Mouse (Mus musculus) neutrophil, adult 5-6 weeks (primary cell): ENCODE measurements at regions not wholly inside any gene's neighbourhood (a gene's known extent, or its start where the extent isn't known, plus 50 kb on each side); places are given as distances from the start of the nearest gene placed in this dataset.

Experiments used
- ATAC-seq: fragments of 151-379, 151-347 bp; 2 replicates; pipeline ENCODE4 v1.8.0; 2017; ENCODE audit warnings: mild to moderate bottlenecking, moderate TSS enrichment; ENCODE audit not compliant: insufficient number of reproducible peaks, poor library complexity, low FRiP score, severe bottlenecking; ENCODE audit errors: extremely low read depth

DNA sequence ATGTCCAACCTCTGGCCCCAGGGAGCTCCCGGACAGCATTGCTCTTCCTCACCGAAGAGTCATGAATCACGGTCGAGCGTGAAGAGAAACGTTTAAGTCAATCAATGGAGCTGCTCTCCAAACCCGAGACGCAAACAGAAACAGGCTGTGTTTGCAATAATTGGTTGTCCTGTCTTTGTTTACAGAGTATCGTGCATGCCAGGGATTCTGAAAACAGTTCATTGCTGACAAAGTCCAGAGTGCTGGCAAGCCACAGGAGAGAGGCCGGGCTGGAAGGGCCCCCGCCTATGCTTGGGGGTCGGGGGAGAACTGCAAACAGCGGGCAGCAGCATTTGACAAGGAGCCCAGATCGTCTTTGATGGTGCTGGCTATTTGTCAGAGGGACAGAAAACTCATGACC lies 292.4 kb upstream of the Rpl38 start:
- ATAC-seq: no peak

DNA sequence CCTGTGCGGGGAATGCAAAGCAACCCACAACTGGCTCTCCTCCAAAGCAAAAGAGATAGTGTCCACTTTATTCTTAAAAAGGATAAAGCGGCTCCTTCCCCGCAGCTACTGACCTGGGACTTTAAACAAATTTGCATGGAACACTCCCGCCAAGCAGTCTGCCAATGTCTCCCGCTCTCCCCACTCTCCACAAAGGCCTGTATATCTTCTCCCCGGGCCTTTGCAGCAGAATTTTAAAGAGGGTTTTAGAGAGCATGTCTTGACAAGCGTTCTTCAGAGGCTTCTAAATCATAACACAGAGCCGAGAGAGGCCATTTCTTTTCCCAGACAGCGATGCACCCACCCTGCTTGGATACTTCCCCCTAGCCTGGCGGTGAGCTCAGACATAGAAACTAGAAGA lies 297.6 kb upstream of the Rpl38 start:
- ATAC-seq: no peak

DNA sequence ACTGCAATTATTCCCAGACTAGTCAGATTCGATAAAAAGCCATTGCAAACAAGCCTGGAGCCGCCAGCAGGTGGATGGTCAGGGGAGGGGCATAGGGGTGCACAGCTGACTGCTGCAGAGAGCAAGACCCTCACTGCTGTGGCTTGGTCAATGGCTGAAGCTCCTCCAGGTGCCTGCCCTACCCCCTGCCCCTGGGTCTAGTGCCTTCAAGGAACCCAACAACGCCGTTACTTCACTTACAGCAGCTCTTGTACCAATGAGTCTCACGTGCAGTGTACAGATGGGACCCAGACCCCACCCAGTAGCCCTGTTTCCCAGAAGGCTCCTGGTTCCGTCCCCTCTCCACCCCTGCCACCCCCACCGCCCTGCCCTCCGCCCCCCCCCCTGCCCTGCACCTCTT lies 300.5 kb upstream of the Rpl38 start:
- no peak for ATAC-seq

DNA sequence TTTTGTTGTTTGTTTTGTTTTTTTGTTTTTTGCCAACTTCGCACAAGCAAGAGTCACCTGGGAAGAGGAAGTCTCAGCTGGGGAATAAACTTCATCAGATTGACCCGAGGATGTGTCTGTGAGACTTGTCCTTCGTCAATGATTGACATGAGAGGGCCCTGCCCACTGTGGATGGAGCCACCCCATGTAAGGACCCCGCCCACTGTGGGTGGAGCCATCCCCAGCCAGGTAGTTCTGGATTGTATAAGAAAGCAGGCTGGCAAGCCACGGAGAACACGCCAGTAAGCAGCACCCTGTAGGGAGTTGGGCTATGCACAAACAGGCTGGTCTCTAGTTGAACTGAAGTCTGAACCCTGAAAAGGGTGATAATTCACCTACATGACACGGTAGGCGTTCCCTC lies 294.1 kb upstream of the Sdk2 start:
- no peak for ATAC-seq

DNA sequence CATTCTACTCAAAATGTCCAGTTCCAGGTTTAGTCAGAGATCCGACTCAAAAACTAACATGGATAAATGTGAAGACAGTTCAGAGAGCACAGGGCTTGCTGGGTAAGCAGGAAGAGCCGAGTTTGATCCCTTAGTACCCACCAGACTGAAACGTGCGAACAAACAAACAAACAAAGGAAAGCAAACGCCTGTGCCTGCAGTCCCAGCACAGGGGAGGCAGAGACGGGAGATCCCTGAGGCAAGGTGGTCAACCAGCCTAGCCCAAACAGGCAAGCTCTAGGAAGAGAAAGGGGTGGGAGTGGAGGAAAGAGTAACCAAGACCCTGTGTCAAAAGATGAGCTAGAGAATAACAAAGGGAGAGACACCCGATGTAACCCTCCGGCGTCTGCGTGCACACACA lies 293.5 kb upstream of the Sdk2 start:
- ATAC-seq: no peak

DNA sequence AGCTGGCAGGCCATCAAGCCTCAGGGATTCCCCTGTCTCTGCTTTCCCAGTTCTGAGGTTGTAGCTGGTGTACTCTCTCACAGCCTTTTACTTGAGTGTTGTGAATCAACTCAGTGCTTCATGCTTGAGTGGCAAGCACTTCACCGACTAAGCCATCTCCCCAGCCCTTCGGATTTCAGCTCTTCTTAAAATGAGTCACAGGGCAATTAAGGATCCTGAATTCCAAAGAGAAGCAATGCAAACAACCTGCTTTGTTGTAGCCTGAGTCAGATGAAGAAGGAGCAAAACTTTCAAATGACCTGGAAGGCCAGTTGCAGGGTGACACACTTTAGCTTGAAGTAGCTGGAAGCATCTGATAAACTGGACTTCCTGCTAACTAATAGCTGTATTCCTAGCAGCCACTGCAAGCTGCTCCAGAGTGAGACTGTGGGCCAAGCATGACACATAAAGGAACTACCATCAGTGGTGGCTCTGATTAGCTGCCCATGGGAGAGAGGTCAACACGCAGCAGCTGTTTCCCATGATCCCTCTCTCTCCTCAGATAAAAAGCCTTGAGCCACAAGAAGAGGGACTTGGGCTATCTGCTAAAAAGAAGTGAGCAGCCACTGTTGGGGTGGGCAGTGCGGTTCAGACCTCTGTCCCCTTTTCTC lies 285.4 kb upstream of the Sdk2 start:
- ATAC-seq: no peak

DNA sequence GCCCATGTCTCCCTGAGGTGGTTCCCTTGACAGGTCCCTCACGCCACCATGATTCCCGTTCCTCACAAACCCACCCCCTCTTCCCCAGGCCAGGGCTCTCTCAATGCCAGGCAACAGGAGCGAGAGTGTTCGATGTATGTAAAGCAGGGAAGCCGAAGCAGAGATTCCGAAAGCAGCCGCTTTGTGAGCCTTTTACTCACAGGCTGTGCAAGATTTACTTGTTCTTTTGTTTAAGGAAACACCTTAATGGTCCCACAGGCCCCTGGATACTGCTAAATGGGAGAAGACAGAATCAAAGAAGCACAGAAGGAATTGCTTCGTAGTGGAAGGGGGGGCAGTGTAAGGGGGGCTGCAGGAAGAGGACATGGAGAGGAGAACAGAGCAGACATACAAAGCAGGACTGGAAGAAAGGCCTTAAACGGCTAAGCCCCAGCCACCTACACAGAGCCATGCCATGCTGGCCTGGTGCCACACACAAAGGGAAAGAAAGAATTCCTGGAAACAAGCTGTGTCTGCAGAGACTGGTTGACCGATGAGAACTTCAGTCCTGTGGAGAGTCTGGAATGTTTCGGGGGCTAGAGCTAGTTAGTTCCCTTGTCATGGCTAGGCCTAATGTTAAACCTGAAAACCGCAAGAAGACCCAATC lies 270.1 kb upstream of the Sdk2 start:
- ATAC-seq: no peak

DNA sequence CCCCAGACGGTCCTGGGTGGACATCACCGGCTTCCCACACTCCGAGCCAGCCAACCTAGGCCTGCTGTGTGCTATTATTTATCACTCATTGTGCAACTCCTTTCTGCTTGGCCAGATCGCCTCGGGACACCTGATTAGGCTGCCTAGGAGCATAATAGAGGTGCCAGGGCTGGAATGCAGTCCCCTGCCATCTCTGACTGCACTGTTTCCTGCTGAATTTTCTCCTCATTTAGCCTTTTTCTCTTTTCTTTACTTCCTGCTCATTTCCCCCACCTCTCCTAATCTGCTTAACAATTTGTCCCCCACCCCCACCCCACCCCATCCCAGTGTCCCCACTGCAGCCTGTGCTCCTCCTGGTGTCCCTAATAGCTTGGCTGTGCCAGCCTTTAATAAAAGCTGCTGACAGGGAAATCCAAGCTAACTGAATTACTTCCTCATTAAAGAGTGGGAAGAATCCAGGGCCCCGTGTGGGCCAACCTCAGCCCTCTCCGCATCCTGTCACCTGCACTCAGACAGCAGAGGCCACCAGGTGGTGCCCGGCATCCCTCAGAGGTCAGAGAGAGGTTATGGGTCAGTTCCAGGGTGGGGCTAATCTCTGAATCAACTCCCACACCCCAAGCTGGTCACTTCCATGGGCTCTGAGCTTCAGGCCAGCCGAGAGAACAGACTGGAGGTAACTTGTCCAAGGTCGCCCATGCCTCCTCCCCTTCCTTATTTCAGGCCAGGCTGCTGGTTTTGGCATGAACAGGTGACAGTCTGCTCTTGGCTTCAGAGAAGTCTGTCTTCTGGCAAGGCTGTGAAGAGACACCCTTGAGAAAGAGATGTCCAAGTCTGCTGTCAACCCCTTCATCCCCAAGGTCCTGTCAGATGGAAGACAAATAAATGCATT lies 269.3 kb upstream of the Sdk2 start:
- ATAC-seq: no peak

DNA sequence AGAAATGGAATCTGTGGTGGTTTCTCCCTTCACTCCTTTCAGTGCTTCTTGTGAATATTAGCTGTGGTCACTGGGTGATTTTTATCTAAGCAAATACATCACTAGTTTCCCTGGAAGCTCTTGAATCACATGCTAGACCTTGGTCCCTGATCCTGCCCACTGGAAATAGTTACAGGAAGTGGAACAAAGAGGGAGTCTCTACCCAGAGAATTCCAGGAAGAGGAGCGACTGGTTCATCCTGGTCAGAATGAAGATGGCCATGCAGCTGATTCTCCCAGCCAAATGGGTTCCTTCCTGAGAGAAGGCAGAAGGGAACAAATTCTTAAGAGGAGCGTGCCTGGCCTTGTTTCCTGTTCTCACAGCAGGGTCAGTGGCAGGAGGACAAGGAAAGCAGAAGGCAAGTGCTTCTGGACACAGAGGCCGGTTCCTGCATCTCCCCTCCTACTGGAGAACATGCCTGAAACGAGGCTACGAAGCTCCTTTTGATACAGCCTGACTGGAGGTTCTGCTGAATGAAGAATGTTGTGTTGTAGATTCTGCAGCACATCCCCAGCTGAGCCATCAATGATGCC lies 264.8 kb upstream of the Sdk2 start:
- ATAC-seq: no peak

DNA sequence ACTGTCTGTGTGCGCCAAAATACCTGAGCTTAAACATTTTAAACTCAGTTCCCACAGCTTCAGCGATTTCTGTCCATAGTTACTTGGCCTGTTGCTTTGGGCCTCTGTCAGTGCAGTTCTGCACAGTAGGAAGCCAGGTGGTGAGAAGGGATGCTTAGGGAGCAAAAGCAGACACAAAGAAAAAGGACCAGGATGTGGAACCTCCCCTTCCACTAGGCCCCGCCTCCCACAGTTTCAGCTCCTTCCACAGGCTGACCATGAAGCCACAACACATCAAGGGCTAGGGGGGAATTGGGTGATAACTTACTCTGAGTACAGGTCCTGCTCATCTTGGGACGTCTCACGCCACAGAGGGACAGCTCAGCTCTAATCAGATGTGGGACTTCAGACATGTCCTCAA lies 263.5 kb upstream of the Sdk2 start:
- ATAC-seq: no peak

DNA sequence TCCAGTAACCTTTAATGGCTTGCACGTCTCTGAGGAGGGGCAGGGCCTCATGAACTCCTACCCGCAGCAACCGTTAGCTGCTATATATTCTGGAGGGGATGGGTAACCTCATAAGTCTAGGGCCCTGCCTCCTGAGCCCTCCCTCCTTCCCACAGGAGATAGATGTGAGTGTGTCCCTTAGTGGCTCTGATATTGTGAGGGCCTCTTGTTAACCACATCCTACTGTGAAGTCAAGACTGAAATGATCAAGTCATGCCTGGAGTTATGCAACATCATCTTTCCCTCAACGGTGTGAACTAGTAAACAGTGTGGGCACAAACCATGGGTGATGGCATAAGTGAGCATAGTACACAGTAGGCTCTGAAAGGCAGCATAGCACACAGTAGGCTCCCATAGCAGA lies 255.8 kb upstream of the Sdk2 start:
- no peak for ATAC-seq

DNA sequence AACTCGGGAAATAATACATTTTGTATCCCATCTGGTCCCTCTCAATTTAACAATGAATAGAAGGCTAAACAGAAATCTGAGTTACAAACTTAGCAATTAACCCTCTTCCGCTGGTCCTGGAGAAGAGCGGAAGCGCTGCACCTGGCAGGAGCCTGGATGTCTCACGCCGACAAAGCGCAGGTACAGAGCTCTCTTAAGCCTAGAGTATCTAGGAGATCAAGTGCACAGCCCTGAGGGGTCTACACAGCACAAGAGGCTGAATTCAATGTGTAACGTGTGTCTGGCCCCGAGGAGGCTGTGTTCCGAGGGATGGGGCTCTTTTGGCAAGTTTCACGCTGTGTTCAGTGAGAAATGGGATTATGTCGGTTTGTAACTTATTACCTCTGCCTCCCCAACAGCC lies 255.1 kb upstream of the Sdk2 start:
- ATAC-seq: no peak

DNA sequence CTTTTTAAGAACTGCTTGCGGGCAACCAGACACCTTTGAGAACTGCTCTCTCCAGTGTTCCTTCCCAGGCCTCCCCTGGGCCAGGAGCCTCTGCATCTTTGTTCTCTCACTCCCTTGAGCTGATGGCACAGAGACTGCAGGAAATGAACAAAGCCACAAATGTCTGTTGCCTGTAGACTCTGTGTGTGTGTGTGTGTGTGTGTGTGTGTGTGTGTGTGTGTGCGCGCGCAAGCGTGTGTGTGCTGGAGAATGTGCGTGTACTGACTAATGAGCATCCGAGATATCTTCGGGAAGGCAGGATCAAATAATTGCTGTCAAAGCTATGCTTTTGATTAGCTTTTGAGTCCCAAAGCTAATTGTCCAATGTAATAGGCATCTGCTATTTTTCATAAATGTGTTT lies 254.7 kb upstream of the Sdk2 start:
- ATAC-seq: no peak

DNA sequence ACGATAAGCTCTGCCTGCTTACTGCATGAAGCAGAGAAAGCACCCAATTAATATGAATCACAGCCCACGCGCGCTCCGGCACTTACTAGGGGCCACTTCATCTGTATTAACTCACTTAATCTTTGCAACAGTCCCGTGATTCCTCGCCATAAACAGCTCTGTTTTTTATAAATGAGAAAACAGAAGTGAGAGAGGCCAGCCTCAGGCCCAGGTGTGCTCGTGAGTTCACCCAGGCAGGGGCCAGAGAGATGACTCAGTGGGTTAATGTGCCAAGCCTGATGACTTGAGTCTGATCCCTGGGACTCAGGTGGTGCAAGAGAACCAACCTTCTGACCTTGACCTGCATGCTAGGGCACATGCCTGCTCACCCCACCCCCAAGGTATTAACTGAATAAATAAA lies 248.4 kb upstream of the Sdk2 start:
- no peak for ATAC-seq

DNA sequence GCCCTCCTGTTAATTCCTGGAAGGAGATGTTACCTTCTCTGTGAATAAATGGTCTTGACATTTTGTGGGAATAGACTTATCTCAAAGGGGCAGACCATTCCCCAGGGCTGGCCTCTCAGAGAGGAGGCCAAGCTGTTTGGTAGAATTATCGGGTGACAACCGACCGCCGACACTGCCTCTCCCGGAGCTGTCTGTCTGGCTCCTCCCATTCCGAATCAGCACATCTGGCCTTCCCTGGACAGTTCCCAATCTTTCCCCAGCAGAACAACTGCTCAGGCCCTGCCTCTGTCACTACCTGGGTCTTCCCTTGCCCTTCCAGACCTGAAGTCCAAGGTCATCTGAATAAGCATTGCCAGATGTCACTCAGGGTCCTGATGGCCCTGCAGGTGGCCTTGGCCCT lies 246.8 kb upstream of the Sdk2 start:
- ATAC-seq: no peak

DNA sequence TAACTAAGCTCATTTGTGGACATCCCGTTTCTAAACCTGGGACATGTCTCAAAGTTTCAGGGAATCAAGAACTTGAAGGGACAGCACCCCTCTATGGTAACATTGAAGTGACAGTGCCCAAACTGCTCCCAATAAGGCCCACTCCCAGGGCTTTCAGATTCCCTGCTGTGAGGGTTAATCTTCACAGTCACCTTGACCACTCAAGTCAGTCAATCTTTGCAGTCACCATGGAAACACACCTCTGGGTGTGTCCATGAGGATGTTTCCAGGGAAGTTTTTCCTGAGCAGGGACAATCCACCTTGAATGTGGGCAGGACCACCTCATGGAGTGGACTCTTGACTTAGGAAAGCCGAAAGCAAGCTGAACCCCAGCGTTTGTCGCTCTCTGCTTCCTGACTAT lies 244.8 kb upstream of the Sdk2 start:
- no peak for ATAC-seq

DNA sequence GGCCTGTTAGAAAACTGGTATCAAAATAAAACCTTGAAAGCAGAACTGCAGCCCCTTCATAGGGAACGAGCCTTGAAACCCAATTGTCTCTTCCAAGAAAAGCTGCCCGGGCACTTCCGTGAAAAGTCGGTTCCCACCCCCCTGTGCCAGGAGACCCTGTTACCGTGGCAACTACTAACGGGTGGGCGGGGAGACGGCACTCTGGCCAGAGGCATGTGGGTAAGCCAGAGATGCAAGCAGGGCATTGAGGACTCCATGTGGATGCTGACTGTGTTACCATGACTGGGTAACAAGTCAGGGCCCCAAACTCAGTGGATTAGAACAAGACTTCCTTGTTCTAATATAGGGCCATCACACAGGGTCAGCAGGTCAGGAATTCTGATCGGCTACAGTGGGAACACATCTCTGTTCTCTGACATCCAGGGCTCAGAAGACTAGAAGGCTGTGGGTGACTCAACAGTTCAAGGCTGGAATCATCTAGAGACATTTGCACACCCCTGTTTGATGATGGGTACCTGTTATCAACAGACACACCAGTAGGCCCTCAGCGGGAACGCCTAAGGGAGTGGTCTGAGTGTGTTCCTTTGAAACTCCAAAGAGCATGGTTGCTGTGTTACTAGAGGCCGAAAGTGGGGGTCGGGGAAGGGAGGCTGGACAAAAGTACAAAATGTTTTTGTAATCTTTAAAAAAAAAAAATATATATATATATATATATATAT lies 236.9 kb upstream of the Sdk2 start:
- ATAC-seq: no peak

DNA sequence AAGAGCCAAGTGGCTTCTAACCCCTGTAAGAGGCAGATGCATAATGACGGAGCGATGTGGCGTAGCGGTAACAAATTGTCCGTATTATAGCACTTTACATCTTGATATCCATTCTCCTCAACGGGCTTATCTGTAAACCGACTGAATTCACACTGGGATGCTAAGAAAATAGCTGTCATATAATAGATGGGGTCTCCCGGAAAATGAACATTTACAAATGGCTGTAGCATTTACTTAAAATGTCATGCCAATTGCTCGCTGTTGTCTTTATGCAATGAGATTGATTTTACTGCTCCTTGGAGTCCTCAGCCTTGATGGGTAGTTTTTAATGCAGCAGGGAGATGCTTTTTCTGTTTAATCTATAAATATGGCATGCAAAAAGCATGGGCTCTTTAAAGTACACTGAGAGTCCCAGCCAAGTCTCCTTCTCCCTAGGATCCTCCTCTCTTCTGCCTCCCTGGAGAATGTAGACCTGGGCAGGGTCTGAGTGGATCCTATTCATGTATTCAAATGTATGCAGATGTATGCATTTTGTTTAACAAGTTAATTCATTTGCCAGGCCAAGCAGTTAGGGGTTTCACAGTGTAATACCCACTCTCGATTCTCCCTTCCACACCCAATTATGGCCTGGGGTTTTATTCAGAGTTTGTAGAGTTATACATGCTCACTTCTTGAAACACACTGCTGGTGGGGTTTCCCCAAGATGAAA lies 233.9 kb upstream of the Sdk2 start:
- ATAC-seq: no peak

DNA sequence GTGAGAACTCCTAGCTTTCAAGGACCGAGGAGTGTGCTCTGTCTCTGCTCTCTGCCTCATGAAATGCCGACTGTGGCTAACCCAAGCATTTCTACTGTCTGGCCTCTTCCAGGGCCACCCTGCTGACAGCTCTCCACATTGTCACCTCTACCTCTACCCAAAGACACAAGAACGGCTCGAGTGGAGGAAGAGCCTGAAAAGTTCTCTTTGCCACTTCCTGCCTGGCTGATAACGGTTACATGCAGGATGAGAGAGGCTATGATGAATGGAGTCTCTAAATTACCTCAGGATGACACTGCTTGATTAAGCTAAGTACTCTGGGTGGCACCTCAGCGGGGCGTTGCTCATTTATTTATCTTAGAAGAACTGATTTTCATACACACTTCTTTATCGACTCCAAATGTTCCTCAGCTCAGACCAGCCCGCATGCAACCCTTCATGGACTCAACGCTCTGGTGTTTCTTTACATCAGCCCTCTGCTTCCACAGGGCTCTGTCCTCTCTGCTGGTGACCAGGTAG lies 230.0 kb upstream of the Sdk2 start:
- no peak for ATAC-seq
